Mouse (Mus musculus) heart, adult 2 months (tissue): ENCODE measurements around the gene Map3k1.

Experiments used
- CTCF ChIP-seq: fragments of 200-600 bp; IDR thresholded peaks from 2 replicates; pipeline ENCODE4 v1.8.1; 2022; ENCODE audit warnings: antibody characterized with exemption, mild to moderate bottlenecking, moderate library complexity
- POLR2A ChIP-seq: fragments of 200-500 bp; IDR thresholded peaks from 2 replicates; pipeline ENCODE4 v1.6.1; 2011; ENCODE audit warnings: mild to moderate bottlenecking, low read depth, low read length, control low read depth; ENCODE audit not compliant: insufficient read depth

DNA sequence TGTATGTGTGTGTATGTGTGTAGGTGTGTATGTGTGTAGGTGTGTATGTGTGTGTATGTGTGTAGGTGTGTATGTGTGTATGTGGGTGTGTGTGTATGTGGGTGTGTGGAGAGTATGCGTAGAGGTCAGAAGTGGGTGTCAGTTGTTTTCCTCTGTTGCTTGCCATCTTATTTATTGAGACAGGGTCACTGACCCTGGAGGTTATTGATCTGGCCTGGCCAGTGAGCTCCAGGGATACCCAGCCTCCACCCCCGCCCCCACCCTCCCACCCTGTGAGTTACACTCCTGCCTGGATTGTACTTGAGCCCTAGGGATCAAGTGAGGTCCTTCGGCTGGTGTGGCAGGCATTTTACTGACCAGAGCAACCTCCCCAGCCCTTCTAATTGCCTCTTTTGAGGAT, 7.6 kb upstream of the Map3k1 start:
- no peak for TF ChIP-seq CTCF
- no peak for TF ChIP-seq POLR2A
